Mouse (Mus musculus): ENCODE measurements around the gene Eftud2. TPM values are rescaled to one million over a fixed set of nuclear protein-coding genes. Genes with fewer than 3 reads are reported as not detected.
A peak's percentile ranks its signal among the peaks of the same experiment; 100 is the strongest.

Gene Eftud2
- total and polyA plus RNA-seq, 3 experiments: 36.0 to 62.6 (median 37.4) TPM

DNA sequence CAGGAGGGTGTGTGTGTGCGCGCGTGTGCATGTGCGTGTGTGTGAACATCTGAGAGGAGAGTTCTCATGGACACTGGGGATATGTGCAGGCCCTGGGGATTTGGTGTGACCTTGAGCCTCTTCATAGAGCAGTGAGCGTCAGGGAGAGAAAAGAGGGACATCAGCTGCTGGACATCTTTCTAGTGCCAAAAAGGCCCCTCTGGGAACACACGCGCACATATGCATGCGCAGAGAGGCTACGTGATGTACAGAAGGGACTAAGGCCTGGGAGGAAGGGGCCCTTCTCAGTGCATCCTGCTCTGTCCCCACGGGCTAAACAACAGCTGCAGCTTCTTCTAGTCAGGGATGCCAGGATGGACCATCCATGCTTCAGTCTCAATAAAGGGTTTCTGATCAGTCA lies 46.6 kb downstream of the Eftud2 start:
- H3K36me3 ChIP-seq (ENCODE audit: control insufficient read depth, insufficient read depth, low read length): no peaks in the 10 kb centered on the region
- intact Hi-C loops (cut with DNase I): no loop called here
- no peak overlapping the region for H3K4me3 ChIP-seq
- no peak overlapping the region for H3K9ac ChIP-seq (ENCODE audit: low read depth, low read length)
- 81% methylated on average over 10 of the region's 10 CpGs for WGBS
- H3K79me2 ChIP-seq (replicated peaks; ENCODE audit: control insufficient read depth, insufficient read depth, low read length): no peaks in the 10 kb centered on the region
- TF ChIP-seq CTCF (IDR thresholded peaks at IDR 0.05) (no peak), EP300 (IDR thresholded peaks at IDR 0.05; ENCODE audit: insufficient read depth, low read depth, low read length) (0 out of 2 replicates have a peak, but pooled peaks have one; percentile 22), POLR2A (IDR thresholded peaks at IDR 0.05; ENCODE audit: insufficient read depth, low read depth, low read length) (0 out of 2 replicates have a peak, but pooled peaks have one; percentile 28)
- no peaks in the 10 kb centered on the region for H3K4me1 ChIP-seq (ENCODE audit: control insufficient read depth, insufficient read depth, low read length)
- no peaks in the 10 kb centered on the region for H3K27me3 ChIP-seq (ENCODE audit: control insufficient read depth, insufficient read depth, low read length)
- peak overlapping the region; percentile 45 for H3K27ac ChIP-seq
- peak; percentile 37 to 62 for DNase-seq

GRCm38 (mm10) chr11:102832700-102833297 lies 48.0 kb downstream of the Eftud2 start:
- no peaks in the 10 kb centered on the region for H3K79me2 ChIP-seq (replicated peaks; ENCODE audit: control insufficient read depth, insufficient read depth, low read length)
- no peak overlapping the region for H3K9ac ChIP-seq (ENCODE audit: low read depth, low read length)
- no peak for TF ChIP-seq CTCF (IDR thresholded peaks at IDR 0.05)
- TF ChIP-seq EP300 (IDR thresholded peaks at IDR 0.05; ENCODE audit: insufficient read depth, low read depth, low read length): no peak
- no peak for TF ChIP-seq POLR2A (IDR thresholded peaks at IDR 0.05; ENCODE audit: insufficient read depth, low read depth, low read length)
- H3K4me1 ChIP-seq (ENCODE audit: control insufficient read depth, insufficient read depth, low read length): no peaks in the 10 kb centered on the region
- no peak overlapping the region for H3K4me3 ChIP-seq
- 68% methylated on average over 18 of the region's 18 CpGs for WGBS
- H3K36me3 ChIP-seq (ENCODE audit: control insufficient read depth, insufficient read depth, low read length): no peaks in the 10 kb centered on the region
- H3K27ac ChIP-seq: 0 out of 2 replicates have a peak overlapping the region, but pooled peaks have one; percentile 17
- H3K27me3 ChIP-seq (ENCODE audit: control insufficient read depth, insufficient read depth, low read length): no peaks in the 10 kb centered on the region
- intact Hi-C loops (cut with DNase I): no loop called here
- no peak for DNase-seq

- Histone ChIP-seq H3K27me3 (ENCODE audit: control insufficient read depth, insufficient read depth, low read length) (no peaks in the 10 kb centered on the region), H3K79me2 (replicated peaks; ENCODE audit: control insufficient read depth, insufficient read depth, low read length) (no peaks in the 10 kb centered on the region), H3K36me3 (ENCODE audit: control insufficient read depth, insufficient read depth, low read length) (no peaks in the 10 kb centered on the region), H3K27ac (no peak overlapping the region), H3K4me3 (no peak overlapping the region), H3K4me1 (ENCODE audit: control insufficient read depth, insufficient read depth, low read length) (no peaks in the 10 kb centered on the region), H3K9ac (ENCODE audit: low read depth, low read length) (no peak overlapping the region)
- 44% methylated on average over 4 of the region's 4 CpGs for WGBS
- intact Hi-C loops (cut with DNase I): no loop called here
- TF ChIP-seq CTCF (IDR thresholded peaks at IDR 0.05) (no peak), POLR2A (IDR thresholded peaks at IDR 0.05; ENCODE audit: insufficient read depth, low read depth, low read length) (no peak), EP300 (IDR thresholded peaks at IDR 0.05; ENCODE audit: insufficient read depth, low read depth, low read length) (no peak)
- no peak for DNase-seq
Observed at GRCm38 (mm10) chr11:102830276-102830675, 50.5 kb downstream of the Eftud2 start.

GRCm38 (mm10) chr11:102827097-102827496 lies 53.7 kb downstream of the Eftud2 start:
- no peak overlapping the region for H3K4me3 ChIP-seq
- H3K9ac ChIP-seq (ENCODE audit: low read depth, low read length): no peak overlapping the region
- no peaks in the 10 kb centered on the region for H3K4me1 ChIP-seq (ENCODE audit: control insufficient read depth, insufficient read depth, low read length)
- H3K36me3 ChIP-seq (ENCODE audit: control insufficient read depth, insufficient read depth, low read length): no peaks in the 10 kb centered on the region
- no peak for DNase-seq
- no peak overlapping the region; the same call in 1 of the 2 replicates for H3K27ac ChIP-seq
- intact Hi-C loops (cut with DNase I): no loop called here
- H3K27me3 ChIP-seq (ENCODE audit: control insufficient read depth, insufficient read depth, low read length): 0 out of 2 replicates have a peak, but pooled peaks cover 1% of the 10 kb centered on the region
- no peak for TF ChIP-seq POLR2A (IDR thresholded peaks at IDR 0.05; ENCODE audit: insufficient read depth, low read depth, low read length)
- TF ChIP-seq CTCF (IDR thresholded peaks at IDR 0.05): no peak
- no peak for TF ChIP-seq EP300 (IDR thresholded peaks at IDR 0.05; ENCODE audit: insufficient read depth, low read depth, low read length)
- WGBS: 39% methylated on average over 4 of the region's 4 CpGs
- H3K79me2 ChIP-seq (replicated peaks; ENCODE audit: control insufficient read depth, insufficient read depth, low read length): no peaks in the 10 kb centered on the region

DNA sequence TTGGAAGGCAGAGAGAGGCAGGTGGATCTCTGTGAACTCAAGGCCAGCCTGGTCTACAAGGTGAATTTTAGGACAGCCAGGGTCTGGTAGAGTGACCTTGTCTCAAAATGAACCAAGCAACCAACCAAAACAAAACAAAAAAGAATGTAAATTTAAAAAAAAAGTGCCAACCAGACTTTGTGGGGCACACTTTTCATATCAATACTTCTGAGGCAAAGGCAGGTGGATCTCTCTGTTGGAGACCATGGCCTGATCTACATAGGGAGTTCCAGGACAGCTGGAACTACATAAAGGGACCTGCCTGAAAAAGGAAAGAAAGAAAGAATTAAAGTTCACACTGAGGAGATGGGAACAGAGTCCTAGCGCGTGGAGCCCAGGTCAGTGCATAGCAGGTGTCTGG lies 54.3 kb downstream of the Eftud2 start:
- Histone ChIP-seq H3K27me3 (ENCODE audit: control insufficient read depth, insufficient read depth, low read length) (0 out of 2 replicates have a peak, but pooled peaks cover 1% of the 10 kb centered on the region), H3K27ac (no peak overlapping the region), H3K4me3 (no peak overlapping the region), H3K36me3 (ENCODE audit: control insufficient read depth, insufficient read depth, low read length) (no peaks in the 10 kb centered on the region), H3K79me2 (replicated peaks; ENCODE audit: control insufficient read depth, insufficient read depth, low read length) (no peaks in the 10 kb centered on the region), H3K4me1 (ENCODE audit: control insufficient read depth, insufficient read depth, low read length) (no peaks in the 10 kb centered on the region), H3K9ac (ENCODE audit: low read depth, low read length) (no peak overlapping the region)
- intact Hi-C loops (cut with DNase I): no loop called here
- no peak for DNase-seq
- TF ChIP-seq EP300 (IDR thresholded peaks at IDR 0.05; ENCODE audit: insufficient read depth, low read depth, low read length) (no peak), CTCF (IDR thresholded peaks at IDR 0.05) (no peak), POLR2A (IDR thresholded peaks at IDR 0.05; ENCODE audit: insufficient read depth, low read depth, low read length) (no peak)
- 92% methylated on average over 2 of the region's 2 CpGs for WGBS

GRCm38 (mm10) chr11:102821231-102821630 lies 59.6 kb downstream of the Eftud2 start:
- WGBS: 64% methylated on average over 6 of the region's 6 CpGs

More at GRCm38 (mm10) chr11:102821231-102821630, 59.6 kb downstream of the Eftud2 start:
- Histone ChIP-seq H3K27me3 (ENCODE audit: control insufficient read depth, insufficient read depth, low read length) (0 out of 2 replicates have a peak, but pooled peaks cover 1% of the 10 kb centered on the region), H3K9ac (ENCODE audit: low read depth, low read length) (no peak overlapping the region), H3K79me2 (replicated peaks; ENCODE audit: control insufficient read depth, insufficient read depth, low read length) (no peaks in the 10 kb centered on the region; the same call in 1 of the 2 replicates), H3K4me3 (no peak overlapping the region), H3K27ac (no peak overlapping the region), H3K4me1 (ENCODE audit: control insufficient read depth, insufficient read depth, low read length) (peaks cover 2% of the 10 kb centered on the region), H3K36me3 (ENCODE audit: control insufficient read depth, insufficient read depth, low read length) (peaks cover 4% of the 10 kb centered on the region; the same call in 1 of the 2 replicates)
- DNase-seq: no peak
- TF ChIP-seq POLR2A (IDR thresholded peaks at IDR 0.05; ENCODE audit: insufficient read depth, low read depth, low read length) (no peak), EP300 (IDR thresholded peaks at IDR 0.05; ENCODE audit: insufficient read depth, low read depth, low read length) (no peak), CTCF (IDR thresholded peaks at IDR 0.05) (no peak)
- intact Hi-C loops (cut with DNase I): no loop called here

All from heart, adult 2 months (tissue).